Mouse (Mus musculus): Measurements from ENCODE around the gene Tbx10. TPM values are rescaled to one million over a fixed set of nuclear protein-coding genes. Genes with fewer than 3 reads are reported as not detected.
"Not testable (repeated sequence)": the region's sequence is repeated elsewhere in the genome, so short reads cannot be mapped to it uniquely, and the experiment has no call there.

Tbx10 gene
- 0.88 and 2.6 TPM in 2 replicates for polyA plus RNA-seq (2016; fragmentation: Nextera tagmentation; extraction: Ambion mirVana)

DNA sequence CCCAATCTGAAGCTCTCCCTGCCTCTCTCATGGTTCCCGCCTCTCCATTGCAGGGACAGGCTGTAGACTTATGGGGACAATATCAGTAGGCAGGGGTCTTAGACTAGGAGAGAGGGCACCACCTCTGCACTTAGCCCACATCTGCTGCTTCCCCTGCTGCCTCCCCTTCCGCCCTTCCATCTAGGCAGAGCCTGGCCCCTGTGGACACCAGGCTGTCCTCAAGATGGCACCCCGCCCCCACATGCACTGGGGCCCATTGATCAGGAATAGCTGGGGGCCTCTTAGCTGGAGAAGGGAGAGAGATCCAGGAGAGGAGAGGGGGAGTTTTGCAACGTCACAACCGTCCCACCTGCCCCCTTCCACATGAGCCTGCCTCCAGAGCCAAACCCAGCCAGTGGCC is at the start of gene Tbx10:
Gene Tbx10 (plus strand): TSS at position 337 of the 400 bp plus-strand sequence.
- WGBS, result 57% methylated on average over 5 of the region's 5 CpGs
- no peak for DNase-seq (ENCODE audit: low spot score)
- peak within 1 kb of the TSS; percentile 45; the same call in 1 of the 2 replicates for H3K27ac ChIP-seq

GRCm38 (mm10) chr19:3942986-3943735 is 49.4 kb upstream of the Tbx10 start:
- peaks cover 3% of the 10 kb centered on the region; the same call in 1 of the 2 replicates for H3K4me1 ChIP-seq (replicated peaks)
- no peaks in the 10 kb centered on the region for H3K36me3 ChIP-seq
- 22% methylated on average over 27 of the region's 27 CpGs for WGBS
- H3K27ac ChIP-seq, result no peak overlapping the region
- peaks cover 23% of the 10 kb centered on the region for H3K27me3 ChIP-seq (ENCODE audit: insufficient read depth, poor library complexity, severe bottlenecking)
- DNase-seq (ENCODE audit: low spot score), result no peak
- H3K4me3 ChIP-seq, result 0 out of 2 replicates have a peak overlapping the region, but pooled peaks have one; percentile 11
- no peaks in the 10 kb centered on the region for H3K9me3 ChIP-seq

More for the DNA sequence above, at the start of gene Tbx10:
- Histone ChIP-seq H3K4me1 (replicated peaks) (peaks cover 31% of the 10 kb centered on the region), H3K36me3 (no peaks in the 10 kb centered on the region), H3K4me3 (no peak within 1 kb of the TSS), H3K27me3 (ENCODE audit: insufficient read depth, poor library complexity, severe bottlenecking) (0 out of 2 replicates have a peak, but pooled peaks cover 4% of the 10 kb centered on the region), H3K9me3 (peaks cover 5% of the 10 kb centered on the region)

DNA sequence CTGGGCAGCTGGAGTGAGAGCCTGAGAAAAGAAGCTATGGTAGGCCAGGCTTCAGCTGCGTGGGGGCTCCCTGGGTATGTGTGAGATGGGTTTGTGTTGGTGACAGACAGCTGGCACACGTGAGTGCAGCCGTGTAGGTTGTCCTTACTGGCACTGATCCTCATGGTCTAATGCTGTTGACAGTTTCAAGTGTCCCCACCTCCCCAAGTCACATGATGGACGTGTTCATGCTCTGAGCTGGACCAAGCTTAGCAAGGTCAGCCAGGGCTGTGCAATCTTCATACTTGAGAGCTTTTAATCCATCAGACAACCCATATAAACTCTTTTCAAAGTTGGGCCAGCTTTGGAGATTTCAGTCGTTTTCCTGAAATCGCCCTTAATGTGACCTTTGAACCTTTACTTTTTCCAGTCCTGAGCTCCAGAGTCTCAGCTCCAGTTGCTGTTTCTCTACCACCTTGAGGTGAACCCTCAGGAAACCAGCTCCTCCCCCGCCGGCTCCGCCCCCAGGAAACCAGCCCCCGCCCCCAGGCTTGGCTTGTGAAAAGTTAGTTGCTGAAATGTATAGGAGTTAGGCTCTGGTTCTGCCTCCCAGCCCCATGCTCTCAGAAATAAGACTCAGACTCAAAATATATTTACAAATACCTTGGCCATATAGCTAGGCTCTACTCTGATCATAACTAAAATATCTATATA is 46.5 kb upstream of the Tbx10 start:
- H3K36me3 ChIP-seq, result no peaks in the 10 kb centered on the region
- no peak overlapping the region for H3K27ac ChIP-seq
- no peak for DNase-seq (ENCODE audit: low spot score)
- 39% methylated on average over 10 of the region's 10 CpGs for WGBS
- peaks cover 23% of the 10 kb centered on the region for H3K27me3 ChIP-seq (ENCODE audit: insufficient read depth, poor library complexity, severe bottlenecking)
- H3K4me3 ChIP-seq, result no peak overlapping the region
- H3K4me1 ChIP-seq (replicated peaks), result peaks cover 9% of the 10 kb centered on the region; the same call in 1 of the 2 replicates
- H3K9me3 ChIP-seq, result no peaks in the 10 kb centered on the region

DNA sequence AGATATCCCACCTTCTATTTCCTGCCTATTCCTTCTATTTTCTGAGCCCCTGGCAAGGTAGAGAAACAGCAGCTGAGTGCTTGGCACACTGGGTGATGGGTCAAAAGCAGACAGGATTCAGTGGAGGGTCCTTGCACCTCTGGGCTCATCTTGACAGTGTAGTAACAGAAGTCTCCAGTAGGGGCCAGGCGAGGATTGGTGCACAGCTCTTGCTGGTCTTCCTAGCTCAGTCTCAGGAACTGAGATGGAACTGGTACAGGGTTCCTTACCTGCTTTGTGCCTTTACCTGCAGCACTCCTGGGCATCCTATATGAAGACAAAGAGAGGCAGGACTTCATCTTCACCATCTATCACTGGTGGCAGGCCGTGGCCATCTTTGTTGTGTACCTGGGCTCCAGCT is 45.8 kb upstream of the Tbx10 start:
- 13% methylated on average over 2 of the region's 2 CpGs for WGBS
- DNase-seq (ENCODE audit: low spot score), result peak; percentile 70

GRCm38 (mm10) chr19:3947813-3948212 is 44.7 kb upstream of the Tbx10 start:
- DNase-seq (ENCODE audit: low spot score), result no peak

More for the DNA sequence above, 45.8 kb upstream of the Tbx10 start:
- Histone ChIP-seq H3K9me3 (no peaks in the 10 kb centered on the region), H3K4me3 (no peak overlapping the region), H3K4me1 (replicated peaks) (peaks cover 9% of the 10 kb centered on the region; the same call in 1 of the 2 replicates), H3K27ac (no peak overlapping the region), H3K36me3 (no peaks in the 10 kb centered on the region), H3K27me3 (ENCODE audit: insufficient read depth, poor library complexity, severe bottlenecking) (peaks cover 22% of the 10 kb centered on the region)

GRCm38 (mm10) chr19:3948546-3948945 is 44.0 kb upstream of the Tbx10 start:
- Histone ChIP-seq H3K9me3 (no peaks in the 10 kb centered on the region), H3K36me3 (no peaks in the 10 kb centered on the region), H3K4me3 (no peak overlapping the region), H3K4me1 (replicated peaks) (0 out of 2 replicates have a peak, but pooled peaks cover 7% of the 10 kb centered on the region), H3K27me3 (ENCODE audit: insufficient read depth, poor library complexity, severe bottlenecking) (peaks cover 6% of the 10 kb centered on the region), H3K27ac (no peak overlapping the region)
- 75% methylated on average over 14 of the region's 14 CpGs for WGBS
- no peak for DNase-seq (ENCODE audit: low spot score)

More at GRCm38 (mm10) chr19:3947813-3948212, 44.7 kb upstream of the Tbx10 start:
- Histone ChIP-seq H3K36me3 (no peaks in the 10 kb centered on the region), H3K4me3 (no peak overlapping the region), H3K27ac (no peak overlapping the region), H3K27me3 (ENCODE audit: insufficient read depth, poor library complexity, severe bottlenecking) (peaks cover 11% of the 10 kb centered on the region), H3K9me3 (no peaks in the 10 kb centered on the region), H3K4me1 (replicated peaks) (peaks cover 9% of the 10 kb centered on the region; the same call in 1 of the 2 replicates)
- WGBS, result 80% methylated on average over 3 of the region's 3 CpGs

DNA sequence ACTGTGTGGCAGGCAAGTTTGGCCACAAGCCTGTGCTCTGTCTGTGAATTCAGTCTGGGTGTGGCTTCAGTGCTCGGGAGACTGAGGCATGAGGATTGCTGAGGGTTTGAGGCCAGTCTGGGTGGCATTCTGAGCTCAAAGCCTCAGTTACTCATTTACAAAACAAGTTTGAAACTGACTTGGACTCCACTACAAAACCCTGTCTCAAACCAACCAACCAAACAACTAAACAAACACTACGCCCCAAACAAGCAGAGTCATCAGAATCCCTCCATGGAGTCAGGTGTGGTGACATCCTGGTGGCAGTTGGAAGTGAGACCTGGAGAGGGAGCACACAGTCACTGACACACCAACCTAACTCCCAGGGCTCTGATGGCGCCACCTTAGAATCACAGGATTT is 42.2 kb upstream of the Tbx10 start:
- no peak overlapping the region for H3K4me3 ChIP-seq
- H3K4me1 ChIP-seq (replicated peaks), result 0 out of 2 replicates have a peak, but pooled peaks cover 9% of the 10 kb centered on the region
- no peaks in the 10 kb centered on the region for H3K9me3 ChIP-seq
- no peaks in the 10 kb centered on the region for H3K36me3 ChIP-seq
- 84% methylated on average over 3 of the region's 3 CpGs for WGBS
- no peak for DNase-seq (ENCODE audit: low spot score)
- no peaks in the 10 kb centered on the region; the same call in 1 of the 2 replicates for H3K27me3 ChIP-seq (ENCODE audit: insufficient read depth, poor library complexity, severe bottlenecking)
- H3K27ac ChIP-seq, result no peak overlapping the region

- H3K4me1 ChIP-seq (replicated peaks), result 0 out of 2 replicates have a peak, but pooled peaks cover 9% of the 10 kb centered on the region
- no peak overlapping the region for H3K27ac ChIP-seq
- no peak overlapping the region for H3K4me3 ChIP-seq
- H3K9me3 ChIP-seq, result no peaks in the 10 kb centered on the region
- H3K36me3 ChIP-seq, result no peaks in the 10 kb centered on the region
- no peak for DNase-seq (ENCODE audit: low spot score)
- H3K27me3 ChIP-seq (ENCODE audit: insufficient read depth, poor library complexity, severe bottlenecking), result no peaks in the 10 kb centered on the region; the same call in 1 of the 2 replicates
These were observed 41.1 kb upstream of the Tbx10 start for GRCm38 (mm10) chr19:3951461-3951860.

- no peaks in the 10 kb centered on the region for H3K36me3 ChIP-seq
- no peak overlapping the region for H3K27ac ChIP-seq
- no peaks in the 10 kb centered on the region for H3K9me3 ChIP-seq
- H3K4me1 ChIP-seq (replicated peaks), result 0 out of 2 replicates have a peak, but pooled peaks cover 9% of the 10 kb centered on the region
- 62% methylated on average over 1 of the region's 1 CpGs for WGBS
- no peak overlapping the region for H3K4me3 ChIP-seq
- no peak for DNase-seq (ENCODE audit: low spot score)
- no peaks in the 10 kb centered on the region; the same call in 1 of the 2 replicates for H3K27me3 ChIP-seq (ENCODE audit: insufficient read depth, poor library complexity, severe bottlenecking)
These were observed 40.5 kb upstream of the Tbx10 start for GRCm38 (mm10) chr19:3952099-3952498.

GRCm38 (mm10) chr19:3955033-3955432 is 37.5 kb upstream of the Tbx10 start:
- H3K4me1 ChIP-seq (replicated peaks), result 0 out of 2 replicates have a peak, but pooled peaks cover 3% of the 10 kb centered on the region
- H3K27ac ChIP-seq, result no peak overlapping the region
- H3K27me3 ChIP-seq (ENCODE audit: insufficient read depth, poor library complexity, severe bottlenecking), result no peaks in the 10 kb centered on the region
- no peaks in the 10 kb centered on the region for H3K9me3 ChIP-seq
- WGBS, result 86% methylated on average over 3 of the region's 3 CpGs
- no peak overlapping the region for H3K4me3 ChIP-seq
- H3K36me3 ChIP-seq, result no peaks in the 10 kb centered on the region
- no peak for DNase-seq (ENCODE audit: low spot score)

DNA sequence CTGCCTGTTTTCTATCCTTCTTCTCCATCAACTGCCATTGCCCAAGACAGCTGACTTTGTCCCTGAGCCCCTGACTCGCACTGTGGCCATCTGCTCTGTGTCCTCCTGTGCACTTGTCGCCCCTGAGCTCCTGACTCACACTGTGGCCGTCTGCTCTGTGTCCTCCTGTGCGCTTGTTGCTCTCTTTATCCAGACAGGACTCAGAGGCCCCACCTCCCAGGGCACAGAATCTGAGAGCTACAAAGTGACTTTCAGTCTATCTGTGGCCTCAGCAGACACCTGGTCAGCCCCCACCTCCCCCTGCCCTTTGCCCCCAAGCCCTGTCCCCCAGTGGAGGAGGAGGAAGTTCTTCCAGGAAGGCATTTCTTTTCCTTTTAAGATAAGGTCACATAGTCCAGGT is 36.7 kb upstream of the Tbx10 start:
- no peak overlapping the region for H3K27ac ChIP-seq
- H3K9me3 ChIP-seq, result no peaks in the 10 kb centered on the region
- H3K4me3 ChIP-seq, result no peak overlapping the region
- DNase-seq (ENCODE audit: low spot score), result no peak
- H3K4me1 ChIP-seq (replicated peaks), result 0 out of 2 replicates have a peak, but pooled peaks cover 3% of the 10 kb centered on the region
- WGBS, result 61% methylated on average over 4 of the region's 4 CpGs
- no peaks in the 10 kb centered on the region for H3K36me3 ChIP-seq
- H3K27me3 ChIP-seq (ENCODE audit: insufficient read depth, poor library complexity, severe bottlenecking), result no peaks in the 10 kb centered on the region

- H3K27ac ChIP-seq; H3K36me3 ChIP-seq; H3K4me3 ChIP-seq; DNase-seq (ENCODE audit: low spot score); H3K27me3 ChIP-seq (ENCODE audit: insufficient read depth, poor library complexity, severe bottlenecking); H3K9me3 ChIP-seq; H3K4me1 ChIP-seq (replicated peaks): not testable (repeated sequence)
- 84% methylated on average over 5 of the region's 5 CpGs for WGBS
These were observed 35.1 kb upstream of the Tbx10 start for GRCm38 (mm10) chr19:3957296-3958036.
